Mouse (Mus musculus) midbrain, postnatal 0 days (tissue): ENCODE measurements around the gene Olfr56. TPM values are rescaled to one million over a fixed set of nuclear protein-coding genes. Genes with fewer than 3 reads are reported as not detected.
"Not testable (repeated sequence)": the region's sequence is repeated elsewhere in the genome, so short reads cannot be mapped to it uniquely, and the experiment has no call there.

ENCODE experiments used
- ATAC-seq: fragments of 200-750 bp; cut with Nextera tagmentation; 2 replicates; pipeline ENCODE4 v1.8.0; 2017; ENCODE audit warnings: moderate number of reproducible peaks, mild to moderate bottlenecking, moderate TSS enrichment, moderate library complexity; ENCODE audit not compliant: low FRiP score
- DNase-seq: peaks from one replicate; pipeline ENCODE4 v3.0.0-alpha.2; 2015; ENCODE audit warnings: low spot score
- H3K27ac ChIP-seq: fragments of 300-500 bp; sonication (generic); 2 replicates; pipeline ENCODE4 v1.5.1; 2014; ENCODE audit warnings: low read depth, mild to moderate bottlenecking, low read length, mixed read lengths
- H3K27me3 ChIP-seq: fragments of 300-500 bp; sonication (generic); 2 replicates; pipeline ENCODE4 v1.6.1; 2014; ENCODE audit warnings: low read length, control low read depth, mixed read lengths; ENCODE audit not compliant: insufficient read depth
- H3K36me3 ChIP-seq: fragments of 300-500 bp; sonication (generic); 2 replicates; pipeline ENCODE4 v1.6.1; 2014; ENCODE audit warnings: low read length, control low read depth, mixed read lengths; ENCODE audit not compliant: insufficient read depth
- H3K4me1 ChIP-seq: fragments of 300-500 bp; sonication (generic); 2 replicates; pipeline ENCODE4 v1.6.1; 2014; ENCODE audit warnings: mild to moderate bottlenecking, control low read depth, antibody characterized with exemption, low read length, mixed read lengths; ENCODE audit not compliant: insufficient read depth
- H3K4me2 ChIP-seq: fragments of 300-500 bp; sonication (generic); 2 replicates; pipeline ENCODE4 v1.6.1; 2014; ENCODE audit warnings: low read depth, mild to moderate bottlenecking, low read length, mixed read lengths; ENCODE audit not compliant: poor library complexity, severe bottlenecking
- H3K4me3 ChIP-seq: fragments of 300-500 bp; sonication (generic); 2 replicates; pipeline ENCODE4 v1.5.1; 2014; ENCODE audit warnings: low read depth, mild to moderate bottlenecking, low read length, moderate library complexity
- H3K9ac ChIP-seq: fragments of 300-500 bp; sonication (generic); replicated peaks from 2 replicates; pipeline ENCODE4 v1.6.1; 2014; ENCODE audit warnings: mild to moderate bottlenecking, low read length, moderate library complexity, mixed read lengths; ENCODE audit not compliant: poor library complexity, severe bottlenecking
- H3K9me3 ChIP-seq: fragments of 300-500 bp; sonication (generic); 2 replicates; pipeline ENCODE4 v1.6.1; 2016; ENCODE audit warnings: low read length, control low read depth
- WGBS: fragments of 180-500 bp; shearing (Covaris S2); extraction: QIAGEN DNeasy Blood & Tissue Kit; methylation state at CpG from one replicate; pipeline ENCODE4 v1.1.7; 2014; 5-methylcytosine and 5-hydroxymethylcytosine counted together
- polyA plus RNA-seq: library from polyadenylated mRNA; unstranded; fragments of >200 nt; fragmentation: Nextera tagmentation; extraction: Ambion mirVana; gene quantifications from 2 replicates; pipeline ENCODE4 v1.2.1, GENCODE M21; 2015
- total RNA-seq: library from RNA; depleted of rRNA; stranded (reverse); fragments of >200 nt; gene quantifications from 2 replicates; pipeline ENCODE4 v1.2.3, GENCODE M21; 2014; rRNA removed

Gene Olfr56
- total RNA-seq (0.33 TPM in 1 of 2 replicates, not detected in the other), polyA plus RNA-seq (not detected in 2 replicates)

DNA sequence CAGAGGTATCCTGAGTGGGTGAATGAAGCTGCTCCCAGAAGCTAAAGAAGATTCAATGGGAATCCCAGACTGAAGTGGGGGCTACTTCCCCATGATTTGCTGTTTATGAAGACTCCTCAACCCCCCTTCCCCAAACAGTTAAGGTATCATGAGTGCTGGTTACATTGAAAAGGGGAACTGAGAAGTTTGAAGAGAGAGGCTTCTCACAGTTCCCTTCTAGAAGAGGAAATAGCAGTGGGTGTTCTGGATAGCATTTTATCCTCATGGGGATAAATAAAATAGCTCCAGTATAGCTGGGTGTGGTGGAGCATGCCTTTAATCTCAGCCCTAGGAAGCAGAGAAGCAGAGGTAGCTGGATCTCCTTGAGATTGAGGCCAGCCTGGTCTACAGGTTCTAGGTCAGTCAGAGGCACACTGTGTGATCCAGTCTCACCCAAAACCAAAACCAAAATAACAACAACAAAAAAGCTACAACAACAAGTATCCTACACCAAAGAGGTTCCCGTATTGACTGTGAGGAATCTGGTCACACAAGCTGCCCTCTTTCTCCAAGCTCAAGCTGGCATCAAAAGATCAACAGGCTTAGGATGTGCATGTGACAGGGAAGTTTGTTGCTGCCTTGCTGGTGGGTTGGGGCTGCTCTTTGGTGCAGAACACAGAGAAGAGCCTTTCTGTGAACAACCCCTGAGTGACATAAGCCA, at the start of gene Olfr56:
Olfr56 (plus strand) TSS at position 650 of the 700 bp plus-strand sequence.
- H3K27ac ChIP-seq, H3K27me3 ChIP-seq, H3K4me3 ChIP-seq, H3K9me3 ChIP-seq, H3K4me2 ChIP-seq, ATAC-seq, H3K36me3 ChIP-seq, H3K9ac ChIP-seq, H3K4me1 ChIP-seq, DNase-seq: not testable (repeated sequence)
- no CpG with 5 or more reads among the region's 1 CpGs for WGBS

DNA sequence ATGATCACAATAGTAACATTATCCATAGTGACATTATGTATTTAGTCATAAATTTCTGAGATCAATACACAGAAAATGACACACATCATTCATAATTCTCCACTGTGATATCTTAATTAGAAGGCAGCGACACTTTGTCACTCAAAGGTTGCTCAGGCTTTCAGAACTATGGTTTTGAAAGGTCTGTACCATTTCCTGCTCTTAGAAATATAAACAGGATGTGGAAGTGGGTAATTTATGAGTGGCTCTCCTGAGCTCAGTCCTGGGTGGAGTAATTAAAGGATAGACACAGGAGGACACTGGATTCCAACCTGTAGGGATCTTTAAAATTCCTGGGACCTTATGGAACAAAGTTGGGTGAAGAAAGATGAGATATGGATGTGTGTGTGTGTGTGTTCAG, 45.3 kb upstream of the Olfr56 start:
- H3K4me3 ChIP-seq, H3K4me1 ChIP-seq, H3K9me3 ChIP-seq, H3K4me2 ChIP-seq, H3K27me3 ChIP-seq, H3K36me3 ChIP-seq, DNase-seq, H3K9ac ChIP-seq, H3K27ac ChIP-seq, ATAC-seq: not testable (repeated sequence)
- WGBS = 81% methylated on average over 1 of the region's 1 CpGs

- not testable (repeated sequence) for H3K4me3 ChIP-seq, H3K27me3 ChIP-seq, H3K27ac ChIP-seq, H3K9ac ChIP-seq, DNase-seq, H3K36me3 ChIP-seq, ATAC-seq, H3K9me3 ChIP-seq, H3K4me2 ChIP-seq, H3K4me1 ChIP-seq
- 75% methylated on average over 1 of the region's 1 CpGs for WGBS
Measured at GRCm38 (mm10) chr11:48933923-48934322, 44.8 kb upstream of the Olfr56 start.

DNA sequence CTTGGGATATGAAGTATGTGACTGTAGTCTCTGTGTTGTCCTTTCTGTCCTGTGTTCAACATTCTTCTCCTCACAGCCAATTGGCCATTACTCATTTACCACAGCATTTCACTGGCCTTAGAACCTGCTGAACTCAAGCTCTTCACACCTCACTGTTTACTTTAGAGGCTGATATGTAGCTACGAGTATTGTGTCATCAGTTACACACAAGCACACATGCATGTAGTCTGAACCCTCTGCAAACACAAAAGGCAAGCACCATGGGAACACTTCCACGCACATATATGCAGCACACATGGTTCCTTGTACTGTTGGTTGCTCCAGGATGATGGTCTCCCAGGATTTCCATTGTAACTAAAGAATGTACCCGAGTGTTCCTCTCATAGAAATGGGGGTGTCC, 43.4 kb upstream of the Olfr56 start:
- H3K9me3 ChIP-seq, H3K4me1 ChIP-seq, H3K4me2 ChIP-seq, DNase-seq, H3K9ac ChIP-seq, H3K36me3 ChIP-seq, H3K4me3 ChIP-seq, H3K27me3 ChIP-seq, ATAC-seq, H3K27ac ChIP-seq: not testable (repeated sequence)
- WGBS = no CpG with 5 or more reads among the region's 3 CpGs

DNA sequence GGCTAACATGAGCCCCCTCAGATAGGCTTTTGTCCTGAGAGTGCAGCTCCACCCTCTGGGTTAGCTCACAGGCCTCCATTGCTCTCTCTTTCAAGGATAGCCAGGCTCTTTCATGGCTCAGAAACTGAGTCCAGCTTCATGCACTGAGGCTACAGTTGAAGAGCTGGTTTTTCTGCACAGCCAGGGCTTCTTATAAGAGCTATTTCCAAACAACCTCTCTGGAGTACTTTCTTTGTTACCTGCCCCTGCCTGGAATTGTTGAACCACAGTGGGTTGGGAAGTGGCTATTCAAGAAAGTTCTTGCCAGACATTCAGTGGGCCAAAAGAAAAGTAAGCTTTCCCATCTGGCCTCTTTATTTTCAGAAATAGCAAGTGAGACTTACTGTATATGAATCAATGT, 39.4 kb upstream of the Olfr56 start:
- DNase-seq, ATAC-seq, H3K4me1 ChIP-seq: not testable (repeated sequence)

GRCm38 (mm10) chr11:48946090-48946489, 32.6 kb upstream of the Olfr56 start, which contains the start of gene Psme2b:
TSS of gene Psme2b (minus strand) at chr11:48946190.
- not testable (repeated sequence) for H3K27ac ChIP-seq, H3K4me2 ChIP-seq, H3K9me3 ChIP-seq, H3K4me3 ChIP-seq, H3K4me1 ChIP-seq, DNase-seq, H3K36me3 ChIP-seq, H3K9ac ChIP-seq, H3K27me3 ChIP-seq, ATAC-seq
- WGBS = 95% methylated on average over 6 of the region's 6 CpGs

More for the DNA sequence above, 39.4 kb upstream of the Olfr56 start:
- H3K9ac ChIP-seq, H3K4me3 ChIP-seq, H3K27ac ChIP-seq, H3K36me3 ChIP-seq, H3K4me2 ChIP-seq, H3K27me3 ChIP-seq, H3K9me3 ChIP-seq: not testable (repeated sequence)

DNA sequence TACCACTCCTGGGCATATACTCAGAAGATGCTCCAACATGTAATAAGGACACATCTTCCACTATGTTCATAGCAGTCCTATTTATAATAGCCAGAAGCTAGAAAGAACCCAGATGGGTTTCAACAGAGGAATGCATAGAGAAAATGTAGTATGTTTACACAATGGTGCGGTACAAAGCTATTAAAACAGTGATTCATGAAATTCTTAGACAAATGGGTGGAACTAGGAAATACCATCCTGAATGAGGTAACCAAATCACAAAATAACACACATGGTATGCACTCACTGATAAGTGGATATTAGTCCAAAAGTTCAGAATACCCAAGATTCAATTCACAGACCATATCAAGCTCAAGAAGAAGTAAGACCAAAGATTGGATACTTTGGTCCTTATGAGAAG, 4.0 kb upstream of the Olfr56 start:
- not testable (repeated sequence) for DNase-seq, H3K9ac ChIP-seq, H3K36me3 ChIP-seq, ATAC-seq, H3K9me3 ChIP-seq, H3K4me1 ChIP-seq, H3K27me3 ChIP-seq, H3K27ac ChIP-seq, H3K4me3 ChIP-seq, H3K4me2 ChIP-seq
- WGBS = no CpG with 5 or more reads among the region's 1 CpGs

GRCm38 (mm10) chr11:48979251-48979650, 562 bp downstream of the Olfr56 start, which contains the start of gene 9930111J21Rik1:
TSS of gene 9930111J21Rik1 (minus strand) at chr11:48979398.
- H3K27ac ChIP-seq, ATAC-seq, DNase-seq, H3K9ac ChIP-seq, H3K27me3 ChIP-seq, H3K4me1 ChIP-seq, H3K4me3 ChIP-seq, H3K9me3 ChIP-seq, H3K4me2 ChIP-seq, H3K36me3 ChIP-seq: not testable (repeated sequence)
- no CpG with 5 or more reads among the region's 3 CpGs for WGBS

DNA sequence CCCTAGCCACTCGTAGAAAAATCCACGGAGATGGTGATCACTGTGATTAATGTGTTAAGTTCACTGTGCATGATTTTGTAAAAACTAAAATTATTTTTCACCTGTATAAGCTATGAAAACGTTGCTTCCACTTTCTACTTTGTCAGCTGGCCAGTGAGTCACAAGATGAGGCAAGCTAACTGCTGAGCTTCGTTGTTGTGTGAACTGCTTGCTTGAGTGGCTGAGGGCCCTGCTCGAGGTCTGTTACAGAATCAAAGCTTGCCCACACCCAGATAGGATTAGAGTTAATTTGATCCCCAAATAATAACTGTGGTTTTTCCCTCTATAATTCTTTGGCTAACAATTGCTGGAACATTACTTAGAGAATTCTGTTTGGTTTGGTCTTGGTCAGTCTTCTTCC, 1.4 kb downstream of the Olfr56 start:
- not testable (repeated sequence) for H3K27ac ChIP-seq, H3K4me3 ChIP-seq, ATAC-seq, H3K4me1 ChIP-seq, H3K27me3 ChIP-seq, DNase-seq, H3K36me3 ChIP-seq, H3K4me2 ChIP-seq, H3K9ac ChIP-seq, H3K9me3 ChIP-seq
- WGBS = no CpG with 5 or more reads among the region's 5 CpGs
